Mouse (Mus musculus) brain, embryonic 14.5 days (tissue): ENCODE measurements around the gene Naf1. TPM values are rescaled to one million over a fixed set of nuclear protein-coding genes. Genes with fewer than 3 reads are reported as not detected.

Experiments
- DNase-seq: peaks from one replicate; pipeline ENCODE4 v3.0.0-alpha.2; 2011; ENCODE audit warnings: low read depth
- CTCF ChIP-seq: fragments of 200-500 bp; IDR thresholded peaks from 2 replicates; pipeline ENCODE4 v1.5.1; 2012; ENCODE audit warnings: inconsistent platforms, mild to moderate bottlenecking, moderate library complexity, borderline replicate concordance; ENCODE audit not compliant: insufficient read depth, insufficient read length; ENCODE audit errors: extremely low read depth
- POLR2A ChIP-seq: fragments of 200-500 bp; IDR thresholded peaks from 2 replicates; pipeline ENCODE4 v1.6.1; 2012; ENCODE audit warnings: mild to moderate bottlenecking, inconsistent platforms, borderline replicate concordance; ENCODE audit not compliant: poor library complexity, insufficient read depth, insufficient read length, severe bottlenecking; ENCODE audit errors: extremely low read depth
- polyA plus RNA-seq: library from polyadenylated mRNA; depleted of rRNA; stranded (reverse); fragments of >200 nt; gene quantifications from 2 replicates; pipeline ENCODE4 v1.2.3, GENCODE M21; 2012; rRNA removed

The Naf1 gene
- polyA plus RNA-seq, 1 experiment = 9.6 TPM

GRCm38 (mm10) chr8:66910684-66911083, 50.7 kb downstream of the Naf1 start:
- no peak for TF ChIP-seq POLR2A
- no peak for TF ChIP-seq CTCF
- DNase-seq = peak; percentile 80

GRCm38 (mm10) chr8:66913616-66914536, 53.9 kb downstream of the Naf1 start:
- TF ChIP-seq CTCF (peak; percentile 39; the same call in 1 of the 2 replicates), POLR2A (no peak)
- DNase-seq = no peak

GRCm38 (mm10) chr8:66916056-66916455, 56.0 kb downstream of the Naf1 start:
- DNase-seq = peak; percentile 44
- TF ChIP-seq POLR2A = no peak
- no peak for TF ChIP-seq CTCF

GRCm38 (mm10) chr8:66917695-66918467, 57.9 kb downstream of the Naf1 start:
- no peak for TF ChIP-seq POLR2A
- no peak for TF ChIP-seq CTCF
- DNase-seq = no peak

- DNase-seq = no peak
Measured at GRCm38 (mm10) chr8:66918471-66918870, 58.5 kb downstream of the Naf1 start.

GRCm38 (mm10) chr8:66933746-66934145, 73.7 kb downstream of the Naf1 start:
- TF ChIP-seq POLR2A (no peak), CTCF (no peak)

More at GRCm38 (mm10) chr8:66918471-66918870, 58.5 kb downstream of the Naf1 start:
- TF ChIP-seq POLR2A (no peak), CTCF (no peak)

GRCm38 (mm10) chr8:66936236-66936635, 76.2 kb downstream of the Naf1 start:
- TF ChIP-seq POLR2A = no peak
- TF ChIP-seq CTCF = no peak
- DNase-seq = peak; percentile 64

More at GRCm38 (mm10) chr8:66933746-66934145, 73.7 kb downstream of the Naf1 start:
- no peak for DNase-seq

Other genes with a start within 250 kb of the Naf1 start
- 0.73 and 0.77 TPM in 2 replicates for gene Npy5r, start 172.1 kb upstream of the Naf1 start, polyA plus RNA-seq
- 3.0 and 5.2 TPM in 2 replicates for gene Npy1r, start 163.0 kb upstream of the Naf1 start, polyA plus RNA-seq